Mouse (Mus musculus) kidney, embryonic 15.5 days (tissue): Measurements from ENCODE around the gene Cdkal1. TPM values are rescaled to one million over a fixed set of nuclear protein-coding genes. Genes with fewer than 3 reads are reported as not detected.

Source experiments
- ATAC-seq: fragments of 200-750 bp; cut with Nextera tagmentation; replicated peaks from 2 replicates; pipeline ENCODE4 v1.8.0; 2017; ENCODE audit warnings: moderate TSS enrichment; ENCODE audit not compliant: low FRiP score
- H3K27ac ChIP-seq: fragments of 300-500 bp; sonication (generic); 2 replicates; pipeline ENCODE4 v1.5.1; 2015; ENCODE audit warnings: mild to moderate bottlenecking, inconsistent platforms
- H3K27me3 ChIP-seq: fragments of 300-500 bp; sonication (generic); 2 replicates; pipeline ENCODE4 v1.6.1; 2015; ENCODE audit warnings: inconsistent platforms
- H3K36me3 ChIP-seq: fragments of 300-500 bp; sonication (generic); 2 replicates; pipeline ENCODE4 v1.6.1; 2015; ENCODE audit warnings: inconsistent platforms
- H3K4me1 ChIP-seq: fragments of 300-500 bp; sonication (generic); 2 replicates; pipeline ENCODE4 v1.6.1; 2015; ENCODE audit warnings: inconsistent platforms
- H3K4me2 ChIP-seq: fragments of 300-500 bp; sonication (generic); 2 replicates; pipeline ENCODE4 v1.6.1; 2015; ENCODE audit warnings: moderate library complexity, mild to moderate bottlenecking, inconsistent platforms
- H3K4me3 ChIP-seq: fragments of 300-500 bp; sonication (generic); replicated peaks from 2 replicates; pipeline ENCODE4 v1.5.1; 2015; ENCODE audit warnings: mild to moderate bottlenecking, inconsistent platforms
- H3K9ac ChIP-seq: fragments of 300-500 bp; sonication (generic); 2 replicates; pipeline ENCODE4 v1.6.1; 2015; ENCODE audit warnings: mild to moderate bottlenecking, inconsistent platforms
- H3K9me3 ChIP-seq: fragments of 300-500 bp; sonication (generic); replicated peaks from 2 replicates; pipeline ENCODE4 v1.6.1; 2016; ENCODE audit warnings: inconsistent platforms
- WGBS: fragments of 180-500 bp; shearing (Covaris S2); methylation state at CpG from one replicate; pipeline ENCODE4 v1.1.7; 2015; ENCODE audit warnings: mixed read lengths; 5-methylcytosine and 5-hydroxymethylcytosine counted together
- polyA plus RNA-seq: library from polyadenylated mRNA; unstranded; fragments of >200 nt; fragmentation: Nextera tagmentation; extraction: Ambion mirVana; gene quantifications from 2 replicates; pipeline ENCODE4 v1.2.1, GENCODE M21; 2015

Cdkal1 gene
- polyA plus RNA-seq, 1 experiment from 2014 or later, result 33.5 TPM

DNA sequence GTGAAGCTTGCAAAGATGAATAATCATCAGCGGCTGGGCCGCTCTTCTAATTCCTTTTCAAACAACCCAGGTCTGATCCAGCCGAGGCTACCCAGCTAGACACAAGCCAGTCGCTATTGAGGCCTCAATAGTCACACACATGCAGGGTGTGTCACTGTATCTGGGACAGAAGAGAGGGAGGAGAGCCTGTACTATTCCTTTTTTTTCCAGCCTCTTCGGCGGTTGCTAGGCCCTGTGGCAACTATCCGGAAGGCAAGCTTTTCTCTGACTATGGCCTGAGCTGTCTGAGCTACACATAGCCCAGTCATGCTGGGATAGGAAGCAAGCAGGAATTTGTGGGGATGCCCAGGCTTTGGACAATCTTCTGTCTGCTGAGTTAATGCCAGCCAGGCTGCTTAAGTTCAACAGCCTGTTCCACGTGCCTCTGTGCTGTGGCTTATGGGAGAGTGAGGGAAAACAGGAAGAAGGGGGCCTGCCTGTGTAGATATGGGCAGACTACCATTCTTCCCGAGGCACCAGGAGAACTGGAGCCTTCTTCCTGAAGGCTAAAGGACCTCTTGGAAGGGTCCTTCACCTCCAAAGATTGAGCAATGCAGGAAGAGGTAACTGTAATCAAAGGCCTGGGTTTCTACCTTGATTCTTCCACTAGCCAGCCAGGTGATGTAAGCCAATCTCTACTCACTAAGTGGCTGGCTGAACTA is 658.5 kb downstream of the Cdkal1 start:
- no peak overlapping the region for H3K27ac ChIP-seq
- WGBS, result 60% methylated on average over 9 of the region's 9 CpGs

DNA sequence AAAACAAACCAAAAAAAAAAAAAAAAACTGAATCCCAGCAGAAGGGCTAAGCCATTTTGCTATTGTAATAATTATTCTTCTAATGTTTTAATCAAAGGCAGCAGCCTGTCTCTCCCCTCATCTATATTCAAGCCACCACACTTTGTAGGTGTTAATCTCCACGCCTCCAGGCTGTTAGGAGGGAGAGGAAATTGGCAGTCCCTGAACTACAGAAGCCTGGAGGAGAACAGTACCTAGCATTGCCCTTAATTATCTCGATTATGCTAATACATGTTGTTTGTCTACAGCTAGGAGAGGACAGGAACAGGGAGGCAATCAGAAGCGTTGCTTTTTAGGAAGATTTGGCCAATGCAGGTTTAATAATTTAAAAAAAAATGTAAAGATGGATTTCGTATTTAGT is 659.8 kb downstream of the Cdkal1 start:
- 49% methylated on average over 4 of the region's 4 CpGs for WGBS
- Histone ChIP-seq H3K4me1 (peaks cover 5% of the 10 kb centered on the region), H3K27me3 (no peaks in the 10 kb centered on the region), H3K9ac (no peak overlapping the region), H3K27ac (no peak overlapping the region), H3K4me2 (no peak overlapping the region), H3K4me3 (no peak overlapping the region), H3K9me3 (no peaks in the 10 kb centered on the region), H3K36me3 (no peaks in the 10 kb centered on the region)
- no peak for ATAC-seq

More for the DNA sequence above, 658.5 kb downstream of the Cdkal1 start:
- Histone ChIP-seq H3K27me3 (no peaks in the 10 kb centered on the region), H3K4me3 (no peak overlapping the region), H3K9me3 (no peaks in the 10 kb centered on the region), H3K9ac (no peak overlapping the region), H3K4me2 (no peak overlapping the region), H3K4me1 (peaks cover 5% of the 10 kb centered on the region), H3K36me3 (no peaks in the 10 kb centered on the region)
- no peak for ATAC-seq

DNA sequence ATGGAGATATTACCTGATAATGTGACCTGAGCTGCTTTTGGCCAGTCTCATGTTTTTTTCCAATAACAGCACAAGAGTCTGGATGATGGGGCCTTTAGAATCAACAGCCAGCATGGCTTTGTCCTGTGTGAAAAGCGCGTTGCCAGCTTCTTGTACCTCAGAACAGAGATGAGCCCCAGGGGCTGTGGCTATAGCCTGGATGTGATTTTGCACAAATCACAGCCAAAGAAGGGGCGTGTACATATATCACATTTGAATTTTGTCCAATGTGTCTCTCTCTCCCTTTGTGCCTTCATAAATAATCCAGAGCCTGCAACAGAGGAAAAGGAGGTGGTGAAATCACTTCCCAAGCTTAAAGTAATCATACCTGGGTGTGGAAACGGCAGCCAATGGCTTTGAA is 660.5 kb downstream of the Cdkal1 start:
- no peak for ATAC-seq
- peaks cover 5% of the 10 kb centered on the region for H3K4me1 ChIP-seq
- WGBS, result 68% methylated on average over 4 of the region's 4 CpGs
- H3K9me3 ChIP-seq, result no peaks in the 10 kb centered on the region
- H3K27ac ChIP-seq, result no peak overlapping the region
- H3K4me2 ChIP-seq, result no peak overlapping the region
- no peaks in the 10 kb centered on the region for H3K27me3 ChIP-seq
- no peaks in the 10 kb centered on the region for H3K36me3 ChIP-seq
- no peak overlapping the region for H3K4me3 ChIP-seq
- no peak overlapping the region for H3K9ac ChIP-seq

DNA sequence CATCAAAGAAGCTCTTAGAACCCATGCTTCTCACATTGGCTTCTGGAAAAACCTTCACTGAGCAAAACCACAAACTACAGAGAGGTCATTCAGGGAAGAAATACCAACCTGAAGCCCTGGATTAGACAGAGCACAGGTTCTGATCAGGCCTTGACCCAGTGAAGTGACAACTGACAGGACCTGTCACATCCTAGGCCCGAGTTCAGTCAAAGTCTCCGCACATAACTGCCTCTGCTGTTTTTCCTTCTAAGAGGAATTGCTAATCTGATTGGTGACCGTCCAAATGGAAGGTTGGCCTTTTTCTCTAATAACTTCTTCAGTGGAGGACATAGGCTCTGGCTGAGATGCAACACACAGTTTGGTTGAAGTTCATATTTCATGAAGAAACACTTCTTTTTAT is 662.8 kb downstream of the Cdkal1 start:
- Histone ChIP-seq H3K4me3 (no peak overlapping the region), H3K9ac (no peak overlapping the region), H3K4me1 (no peaks in the 10 kb centered on the region), H3K36me3 (no peaks in the 10 kb centered on the region), H3K9me3 (no peaks in the 10 kb centered on the region), H3K27ac (no peak overlapping the region), H3K27me3 (no peaks in the 10 kb centered on the region), H3K4me2 (no peak overlapping the region)
- ATAC-seq, result no peak
- WGBS, result 85% methylated on average over 3 of the region's 3 CpGs

DNA sequence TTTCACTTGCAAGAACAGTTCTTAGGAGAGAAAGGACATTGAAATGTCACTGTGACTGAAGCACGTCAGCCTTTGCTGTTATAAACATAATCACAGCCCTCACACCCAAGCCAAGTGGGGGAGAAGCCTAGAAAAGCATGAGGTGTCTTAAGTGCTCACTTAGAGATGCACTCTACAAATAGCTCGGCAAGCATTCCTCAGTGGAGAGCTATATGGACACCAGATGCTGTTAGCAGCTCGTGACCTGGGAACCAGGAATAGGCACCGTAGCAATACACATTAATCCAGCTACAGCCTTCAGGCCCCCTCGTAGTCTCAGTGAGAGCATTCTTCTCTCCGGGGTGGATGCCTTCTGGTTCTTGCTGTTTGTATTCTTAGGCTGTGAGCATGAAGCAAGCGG is 664.9 kb downstream of the Cdkal1 start:
- ATAC-seq, result no peak
- WGBS, result 66% methylated on average over 7 of the region's 7 CpGs
- Histone ChIP-seq H3K4me1 (peaks cover 3% of the 10 kb centered on the region; the same call in 1 of the 2 replicates), H3K27ac (no peak overlapping the region), H3K27me3 (no peaks in the 10 kb centered on the region), H3K9ac (no peak overlapping the region), H3K9me3 (no peaks in the 10 kb centered on the region), H3K4me3 (no peak overlapping the region), H3K36me3 (no peaks in the 10 kb centered on the region), H3K4me2 (no peak overlapping the region)

DNA sequence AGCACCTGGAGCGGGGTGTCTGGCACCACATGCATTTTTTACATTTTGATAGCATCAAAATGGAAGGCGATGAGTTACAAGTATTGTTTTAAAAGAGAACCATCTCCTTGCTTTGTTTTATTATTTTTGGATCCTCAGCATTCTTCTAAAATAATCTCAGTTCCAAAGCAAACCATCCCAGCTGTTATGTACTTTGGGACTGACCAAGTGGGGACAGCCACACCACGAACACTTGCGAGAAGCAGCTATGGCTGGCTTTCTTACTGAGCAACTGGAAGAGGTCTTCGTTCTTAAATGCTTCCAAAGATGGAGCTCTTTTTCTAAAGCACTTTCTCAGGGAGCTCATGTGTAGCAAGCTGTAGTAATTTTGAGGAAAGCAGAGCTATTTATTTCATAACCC is 668.7 kb downstream of the Cdkal1 start:
- 81% methylated on average over 5 of the region's 5 CpGs for WGBS
- H3K4me1 ChIP-seq, result peaks cover 6% of the 10 kb centered on the region; the same call in 1 of the 2 replicates
- H3K9ac ChIP-seq, result no peak overlapping the region
- no peaks in the 10 kb centered on the region for H3K27me3 ChIP-seq
- peak overlapping the region; percentile 24; the same call in 1 of the 2 replicates for H3K27ac ChIP-seq
- no peak for ATAC-seq
- no peaks in the 10 kb centered on the region for H3K36me3 ChIP-seq
- no peaks in the 10 kb centered on the region for H3K9me3 ChIP-seq
- no peak overlapping the region for H3K4me3 ChIP-seq
- H3K4me2 ChIP-seq, result no peak overlapping the region

DNA sequence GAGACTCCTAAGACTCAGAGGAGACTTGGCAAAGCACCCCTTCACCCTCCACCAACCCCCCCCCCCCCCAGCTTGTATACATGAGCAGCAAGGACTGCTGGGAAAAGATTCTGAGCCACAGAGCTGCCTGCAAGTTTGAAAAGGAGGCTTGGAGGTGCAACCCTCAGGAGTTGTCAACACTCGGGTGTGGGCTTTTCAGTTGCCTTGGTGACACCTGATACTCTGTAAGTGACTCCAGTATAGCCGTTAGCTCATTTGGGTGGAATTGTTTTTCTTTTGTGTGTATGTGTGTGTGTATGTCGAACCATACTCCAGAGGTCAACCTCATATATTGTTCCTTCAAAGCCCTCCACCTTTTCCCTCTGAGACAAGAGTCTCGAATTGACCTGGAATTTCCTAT is 669.9 kb downstream of the Cdkal1 start:
- no peaks in the 10 kb centered on the region for H3K36me3 ChIP-seq

DNA sequence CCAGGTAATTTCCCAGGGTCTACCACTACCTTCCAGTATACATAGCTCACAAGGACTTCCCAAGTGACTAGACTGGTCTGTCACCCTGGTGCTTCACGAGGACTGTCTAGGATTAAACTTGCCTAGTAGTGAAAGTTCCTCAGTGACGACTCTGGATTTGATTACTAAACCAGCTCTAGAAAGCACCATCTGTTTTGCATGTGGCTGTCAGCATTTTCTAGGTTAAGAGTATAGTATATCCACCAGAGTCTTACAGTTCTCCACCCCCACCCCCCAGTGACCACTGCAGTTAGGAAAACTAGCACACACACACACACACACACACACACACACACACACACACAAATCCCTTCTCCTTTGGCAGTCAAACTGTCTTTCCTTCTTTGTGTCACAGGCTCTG is 670.9 kb downstream of the Cdkal1 start:
- 82% methylated on average over 2 of the region's 2 CpGs for WGBS

More for the DNA sequence above, 669.9 kb downstream of the Cdkal1 start:
- H3K27ac ChIP-seq, result no peak overlapping the region
- ATAC-seq, result no peak
- no peak overlapping the region for H3K4me2 ChIP-seq
- H3K9ac ChIP-seq, result no peak overlapping the region
- H3K27me3 ChIP-seq, result no peaks in the 10 kb centered on the region
- no peak overlapping the region for H3K4me3 ChIP-seq
- WGBS, result 23% methylated on average over 4 of the region's 4 CpGs
- no peaks in the 10 kb centered on the region for H3K9me3 ChIP-seq
- H3K4me1 ChIP-seq, result peaks cover 6% of the 10 kb centered on the region; the same call in 1 of the 2 replicates

DNA sequence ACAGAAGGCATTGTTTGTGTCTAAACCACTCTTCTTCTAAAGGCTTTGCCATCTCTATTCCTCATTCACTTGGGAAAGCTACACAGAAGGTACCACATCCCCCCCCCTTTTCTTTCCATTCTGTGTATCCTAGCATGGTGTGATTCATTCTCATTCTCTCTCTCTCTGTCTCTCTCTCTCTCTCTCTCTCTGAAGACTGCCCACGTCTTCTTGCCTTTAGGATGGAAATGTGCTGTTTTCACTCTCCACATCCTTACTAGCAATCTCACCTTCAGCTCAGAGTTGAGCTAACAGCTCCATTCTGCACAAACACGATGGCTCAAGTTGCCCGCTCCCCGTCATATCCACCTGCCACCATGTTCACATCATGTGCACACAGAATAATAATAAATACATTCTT is 675.6 kb downstream of the Cdkal1 start:
- H3K9me3 ChIP-seq, result no peaks in the 10 kb centered on the region

More for the DNA sequence above, 670.9 kb downstream of the Cdkal1 start:
- ATAC-seq, result no peak
- no peak overlapping the region for H3K27ac ChIP-seq
- no peaks in the 10 kb centered on the region for H3K27me3 ChIP-seq
- no peak overlapping the region for H3K4me3 ChIP-seq
- no peaks in the 10 kb centered on the region for H3K9me3 ChIP-seq
- H3K9ac ChIP-seq, result no peak overlapping the region
- H3K4me2 ChIP-seq, result no peak overlapping the region
- H3K4me1 ChIP-seq, result peaks cover 6% of the 10 kb centered on the region; the same call in 1 of the 2 replicates
- H3K36me3 ChIP-seq, result no peaks in the 10 kb centered on the region

DNA sequence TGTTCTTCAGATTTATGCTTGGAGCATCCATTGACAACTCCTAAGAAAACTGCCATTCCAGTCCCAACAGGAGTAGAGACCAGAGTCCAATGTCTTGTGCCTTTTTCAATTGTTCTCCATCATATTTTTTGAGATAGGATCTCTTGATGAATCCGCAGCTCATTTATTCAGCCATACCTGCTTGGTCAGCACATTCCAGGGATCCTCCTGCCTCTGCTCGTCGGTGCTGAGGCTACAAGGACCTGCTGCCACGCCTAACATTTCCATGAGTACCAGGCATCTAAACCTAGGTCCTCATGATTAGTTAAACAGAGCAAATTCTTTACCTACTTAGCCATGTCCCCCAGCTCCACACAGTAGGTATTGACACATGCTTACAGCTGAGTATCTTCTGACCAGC is 676.2 kb downstream of the Cdkal1 start:
- no peak overlapping the region for H3K9ac ChIP-seq
- H3K27ac ChIP-seq, result no peak overlapping the region
- no peak for ATAC-seq
- H3K27me3 ChIP-seq, result no peaks in the 10 kb centered on the region
- H3K9me3 ChIP-seq, result no peaks in the 10 kb centered on the region
- H3K4me3 ChIP-seq, result no peak overlapping the region
- H3K4me2 ChIP-seq, result no peak overlapping the region
- WGBS, result 85% methylated on average over 4 of the region's 4 CpGs
- peaks cover 6% of the 10 kb centered on the region; the same call in 1 of the 2 replicates for H3K4me1 ChIP-seq
- H3K36me3 ChIP-seq, result no peaks in the 10 kb centered on the region

More for the DNA sequence above, 675.6 kb downstream of the Cdkal1 start:
- peaks cover 6% of the 10 kb centered on the region; the same call in 1 of the 2 replicates for H3K4me1 ChIP-seq
- ATAC-seq, result no peak
- H3K27ac ChIP-seq, result no peak overlapping the region
- H3K4me2 ChIP-seq, result no peak overlapping the region
- WGBS, result 93% methylated on average over 4 of the region's 4 CpGs
- no peak overlapping the region for H3K4me3 ChIP-seq
- no peak overlapping the region for H3K9ac ChIP-seq
- H3K27me3 ChIP-seq, result no peaks in the 10 kb centered on the region
- H3K36me3 ChIP-seq, result no peaks in the 10 kb centered on the region

DNA sequence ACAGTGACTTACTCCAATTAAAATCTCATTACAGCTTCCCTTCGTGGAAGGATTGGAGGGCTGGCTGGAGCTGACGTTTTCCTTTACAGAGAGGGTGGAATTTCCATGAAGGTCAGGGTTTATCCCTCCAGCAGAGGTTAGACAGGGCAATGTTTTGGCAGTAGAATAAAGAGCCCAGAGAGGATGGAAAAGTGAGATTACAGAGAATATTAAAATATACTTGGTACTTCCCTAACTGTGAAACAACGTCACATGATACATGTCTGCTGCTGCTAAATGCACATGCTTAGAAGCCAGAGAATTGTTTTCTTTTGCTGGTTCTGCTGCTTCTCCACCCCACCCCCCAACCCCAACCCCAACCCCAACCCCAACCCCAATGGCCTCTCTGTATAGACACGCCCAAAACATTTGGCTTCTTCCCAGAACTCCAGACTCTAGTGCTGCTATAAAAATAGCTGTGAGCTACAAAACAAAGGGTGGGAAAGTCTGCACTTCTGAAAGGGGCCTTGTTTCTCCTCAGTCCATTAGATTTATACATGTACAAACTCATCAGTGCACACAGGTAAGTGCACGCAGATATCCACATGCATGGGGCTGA is 677.5 kb downstream of the Cdkal1 start:
- ATAC-seq, result peak; percentile 82
- Histone ChIP-seq H3K27me3 (no peaks in the 10 kb centered on the region), H3K9me3 (no peaks in the 10 kb centered on the region), H3K36me3 (no peaks in the 10 kb centered on the region), H3K27ac (peak overlapping the region; percentile 62; the same call in 1 of the 2 replicates), H3K4me1 (peaks cover 6% of the 10 kb centered on the region; the same call in 1 of the 2 replicates), H3K4me3 (no peak overlapping the region), H3K9ac (no peak overlapping the region), H3K4me2 (no peak overlapping the region)
- 21% methylated on average over 5 of the region's 5 CpGs for WGBS

DNA sequence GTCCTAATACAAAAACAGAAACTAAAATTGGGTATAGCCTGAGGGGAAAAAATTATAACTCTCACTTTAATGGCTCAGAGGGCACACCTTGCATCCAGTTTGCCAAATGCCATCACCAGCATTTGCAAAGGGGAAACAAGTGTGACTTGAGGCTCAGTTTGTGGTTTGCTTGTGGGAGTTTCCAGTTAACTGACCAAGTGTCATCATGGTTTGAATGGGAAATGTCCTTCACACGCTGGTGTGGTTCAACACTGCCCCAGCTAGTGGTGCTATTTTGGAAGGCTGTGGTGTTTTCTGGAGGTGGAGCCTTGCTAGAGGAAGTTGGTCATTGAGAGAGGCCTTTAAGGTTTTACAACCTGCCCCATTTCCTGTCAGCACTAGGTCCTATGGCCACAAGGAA is 686.1 kb downstream of the Cdkal1 start:
- H3K4me1 ChIP-seq, result peaks cover 3% of the 10 kb centered on the region; the same call in 1 of the 2 replicates
- no peak overlapping the region for H3K27ac ChIP-seq
- H3K4me2 ChIP-seq, result no peak overlapping the region
- no peak for ATAC-seq
- no peaks in the 10 kb centered on the region for H3K36me3 ChIP-seq
- H3K27me3 ChIP-seq, result no peaks in the 10 kb centered on the region
- no peaks in the 10 kb centered on the region for H3K9me3 ChIP-seq
- H3K4me3 ChIP-seq, result no peak overlapping the region
- 47% methylated on average over 1 of the region's 1 CpGs for WGBS
- H3K9ac ChIP-seq, result no peak overlapping the region
